Mouse (Mus musculus): ENCODE results near the gene Hes5.

Gene Hes5

GRCm38 (mm10) chr4:154943323-154944039 is 17.2 kb upstream of the Hes5 start:
- DNase-seq, result no peak

DNA sequence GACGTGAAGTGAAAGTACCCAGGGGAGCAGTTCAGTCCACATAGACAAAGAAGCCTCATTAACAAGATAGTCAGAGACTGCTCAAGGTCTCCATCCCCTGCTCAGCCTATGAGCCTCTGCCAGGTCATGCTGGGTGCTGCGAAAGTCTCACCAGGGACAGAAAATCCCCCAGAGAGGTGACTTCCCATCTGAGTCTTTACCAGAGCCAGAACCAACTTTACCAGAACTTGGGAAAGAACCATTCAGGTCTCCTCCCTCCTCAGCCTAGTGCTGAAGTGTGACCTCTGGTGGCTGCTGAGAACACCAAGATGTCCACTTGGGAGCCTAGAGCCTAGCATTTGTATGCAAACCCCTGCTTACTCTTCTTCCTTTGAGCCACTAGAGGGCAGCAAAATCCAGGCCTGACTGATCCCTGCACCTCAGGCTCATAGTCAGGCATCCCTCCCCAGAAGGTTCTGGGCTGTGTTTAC is 16.6 kb upstream of the Hes5 start:
- peak; percentile 80 to 92 for DNase-seq

- peak; percentile 57 to 76 for DNase-seq
Measured at GRCm38 (mm10) chr4:154946319-154946718, 14.4 kb upstream of the Hes5 start.

DNA sequence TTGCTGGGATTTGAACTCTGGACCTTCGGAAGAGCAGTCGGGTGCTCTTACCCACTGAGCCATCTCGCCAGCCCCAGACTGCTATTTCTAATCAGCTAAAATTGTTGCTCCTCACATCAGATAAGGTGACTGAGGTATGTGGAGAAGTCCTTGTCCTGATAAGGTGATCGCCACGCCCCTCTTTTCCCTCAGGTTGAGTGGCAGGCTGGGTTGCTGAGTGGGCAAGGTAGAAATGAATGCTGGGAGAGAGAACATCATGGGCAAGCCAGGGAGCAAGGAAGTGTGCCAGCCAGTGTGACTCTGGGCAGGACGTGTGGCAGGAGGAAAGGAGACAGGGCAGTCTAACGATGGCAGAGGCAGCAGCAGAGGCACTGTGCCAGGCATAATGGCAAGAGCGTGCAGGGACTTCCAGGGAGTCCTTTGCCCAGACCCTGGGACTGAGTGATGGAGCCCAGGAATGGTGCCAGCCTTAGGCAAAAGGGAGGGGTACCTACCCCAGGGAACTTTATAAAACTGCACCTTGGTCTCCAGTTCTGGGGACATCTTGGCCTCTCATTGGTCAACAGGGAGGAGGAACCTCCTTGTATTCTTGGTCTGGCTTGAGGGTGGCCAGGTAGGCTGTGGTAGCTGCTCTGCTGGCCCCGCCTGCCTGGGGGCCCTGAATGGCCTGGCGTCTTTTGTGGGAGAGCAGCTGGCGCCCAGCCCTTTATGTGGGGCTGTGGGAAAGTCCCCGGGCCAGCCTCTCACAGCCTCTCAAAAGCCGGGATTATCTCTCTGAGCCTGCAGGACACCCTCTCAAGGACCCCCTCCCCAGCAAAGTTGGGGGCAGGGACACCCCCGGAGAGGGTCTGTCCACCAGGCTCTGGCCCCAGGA is 12.4 kb upstream of the Hes5 start:
- DNase-seq, result no peak

DNA sequence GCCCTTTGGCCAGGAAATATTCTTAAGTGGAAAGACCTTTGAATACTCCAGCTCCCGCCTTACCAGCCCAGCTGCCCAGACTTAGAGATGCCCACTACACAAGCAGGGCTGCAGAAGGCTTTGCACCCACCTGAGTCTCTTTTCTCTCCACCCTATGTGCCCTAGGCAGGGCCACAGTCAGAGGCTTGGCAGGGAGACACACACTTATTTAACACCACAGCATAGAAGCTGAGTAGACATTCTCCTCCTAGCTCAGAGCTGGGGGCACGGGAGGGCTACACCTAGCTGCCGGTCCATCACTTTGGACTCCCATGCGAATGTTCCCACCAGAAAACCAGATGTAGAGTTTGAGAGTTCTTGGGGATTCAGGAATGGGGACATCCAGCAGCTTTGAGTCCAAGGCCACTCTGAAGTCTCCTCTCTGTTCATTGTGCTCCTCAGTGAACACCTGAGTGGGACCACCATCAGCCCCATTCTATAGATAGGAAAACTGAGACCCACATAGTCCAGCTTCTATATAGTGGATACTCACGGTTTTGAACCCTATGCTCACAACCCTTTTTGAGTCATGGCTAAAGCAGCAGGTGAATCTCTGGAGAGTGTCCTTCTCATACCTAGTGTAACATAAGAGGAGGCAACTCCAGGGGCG is 11.7 kb upstream of the Hes5 start:
- no peak for DNase-seq

DNA sequence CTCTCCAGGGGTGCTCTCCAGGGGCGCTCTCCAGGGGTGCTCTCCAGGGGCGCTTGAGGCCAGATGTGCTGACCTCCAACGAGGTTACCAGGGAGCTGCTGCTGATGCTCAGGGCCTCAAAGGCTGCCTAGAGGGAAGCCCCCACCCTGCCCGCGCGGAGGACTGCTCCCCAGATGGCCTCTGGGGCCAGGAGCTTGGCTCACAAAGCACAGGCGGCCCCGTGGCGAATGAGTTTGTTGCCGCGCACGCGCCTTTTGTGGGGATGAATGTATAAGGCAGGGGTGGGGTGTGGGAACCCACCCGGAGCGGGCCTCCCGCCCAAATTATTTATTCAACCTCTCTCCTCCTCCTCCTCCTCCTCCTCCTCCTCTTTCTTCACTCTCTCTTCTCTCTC is 11.1 kb upstream of the Hes5 start:
- DNase-seq, result no peak

DNA sequence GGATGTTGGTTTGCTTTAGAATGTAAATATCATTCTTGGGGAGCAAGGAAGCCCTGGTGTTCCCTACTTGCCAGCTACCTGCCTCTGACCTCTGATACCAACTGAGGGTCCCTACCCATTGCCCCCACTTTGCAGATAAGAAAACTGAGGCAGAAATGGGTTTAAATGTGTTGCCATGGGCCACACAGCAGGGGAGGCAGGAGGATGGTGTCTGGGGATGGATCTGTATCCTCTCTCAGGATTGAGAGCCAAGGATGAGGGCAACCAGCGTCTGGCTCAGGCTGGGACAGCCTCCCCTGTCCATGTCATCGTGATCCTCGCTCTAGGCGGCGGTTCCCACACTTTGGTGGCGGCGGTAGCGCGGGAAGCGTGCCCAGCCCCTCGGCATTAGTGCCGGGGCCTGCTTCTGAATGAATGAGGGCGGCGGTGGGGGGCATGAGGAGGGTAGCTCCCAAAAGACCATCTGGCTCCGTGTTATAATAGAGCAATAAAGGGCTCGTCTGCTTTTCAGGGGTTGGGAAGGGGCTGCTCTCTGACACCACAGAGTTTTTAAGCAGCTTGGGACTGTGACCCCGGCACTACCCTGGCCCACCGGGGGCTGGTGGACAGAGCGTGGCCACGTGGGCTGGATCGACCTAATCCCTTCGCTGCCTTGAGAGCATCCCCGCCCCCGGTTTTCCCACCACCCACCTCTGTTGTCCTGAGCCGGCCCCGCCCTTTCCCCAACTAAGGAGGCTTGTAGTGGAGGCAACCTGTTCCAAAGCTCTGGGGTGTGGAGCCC is 8.1 kb upstream of the Hes5 start:
- no peak for DNase-seq

DNA sequence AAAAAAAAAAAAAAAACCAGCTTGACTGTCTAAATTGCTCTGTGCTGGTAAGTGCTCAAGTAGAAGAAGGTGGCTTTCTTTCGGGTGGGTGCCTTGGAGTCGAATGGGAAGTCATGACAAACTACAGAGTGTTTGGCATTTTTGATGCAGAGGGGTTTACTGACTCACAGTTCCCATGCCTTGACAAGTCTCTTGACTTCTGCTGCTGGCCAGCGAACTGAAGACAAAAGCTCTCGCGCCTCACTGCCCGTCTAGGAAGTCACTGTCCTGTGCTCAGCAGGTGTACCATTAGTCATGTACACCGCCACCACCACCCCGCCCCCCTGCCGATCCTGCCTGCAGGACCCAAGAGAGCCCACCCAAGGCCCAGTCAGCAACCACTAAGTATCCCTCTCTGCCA is 4.1 kb upstream of the Hes5 start:
- no peak for DNase-seq

DNA sequence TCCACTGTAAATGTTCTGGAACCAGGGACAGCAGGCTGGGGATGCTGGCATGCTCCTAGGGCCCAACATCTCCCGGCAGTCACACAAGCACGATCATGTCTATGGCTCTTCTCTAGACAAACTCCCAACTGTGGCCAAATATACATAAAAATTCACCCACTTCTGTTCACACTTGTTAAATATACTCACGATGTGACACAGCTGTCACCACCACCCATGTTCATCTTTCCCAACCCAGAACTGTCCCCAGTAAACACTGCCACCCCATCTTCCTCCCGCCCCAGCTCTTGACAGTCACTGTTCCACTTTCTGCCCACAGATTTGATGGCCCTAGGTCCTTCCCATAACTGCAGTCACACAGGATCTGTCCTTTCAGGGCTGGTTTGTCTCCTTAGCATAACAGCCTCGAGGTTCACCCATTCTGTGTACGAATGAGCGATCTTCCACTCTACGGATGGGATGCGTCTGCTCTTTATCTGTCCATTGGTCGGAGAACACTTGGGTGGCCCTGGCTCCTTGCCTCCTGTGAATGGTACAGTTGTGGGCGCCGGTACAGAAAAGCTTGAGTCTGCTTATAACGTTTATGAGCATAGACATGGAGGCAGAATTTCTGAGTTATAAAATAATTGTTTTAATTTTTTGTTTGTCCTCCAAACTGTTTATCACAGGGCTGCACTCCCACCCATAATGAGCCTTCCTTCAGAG is 3.3 kb upstream of the Hes5 start:
- DNase-seq, result no peak

DNA sequence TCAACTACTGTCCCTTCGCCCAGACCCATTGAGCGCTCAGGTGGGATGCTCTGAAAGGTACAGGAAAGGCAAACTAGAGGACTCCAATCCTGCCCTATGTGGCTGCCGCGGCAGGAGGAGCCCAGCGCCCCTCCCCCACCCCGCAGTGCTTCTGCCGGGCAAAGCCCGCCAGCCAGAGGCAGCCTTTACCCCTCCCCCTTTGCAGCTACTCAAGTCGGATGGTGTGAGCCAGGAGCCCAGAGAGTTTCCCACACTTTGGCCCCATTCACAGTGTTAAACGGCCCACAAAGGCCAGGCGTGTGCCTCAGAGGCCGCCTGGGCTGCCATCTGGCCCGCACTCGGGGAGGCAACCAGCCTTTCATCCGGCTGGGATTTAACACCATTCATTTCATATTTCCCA is 2.6 kb upstream of the Hes5 start:
- DNase-seq, result peak; percentile 67 to 74

- DNase-seq, result no peak
Measured at GRCm38 (mm10) chr4:154958621-154959020, 2.1 kb upstream of the Hes5 start.

GRCm38 (mm10) chr4:154960021-154960689 is 568 bp upstream of the Hes5 start:
- DNase-seq, result no peak

- DNase-seq, result peak; percentile 69 to 73
Measured at GRCm38 (mm10) chr4:154961226-154961738, 559 bp downstream of the Hes5 start.

DNA sequence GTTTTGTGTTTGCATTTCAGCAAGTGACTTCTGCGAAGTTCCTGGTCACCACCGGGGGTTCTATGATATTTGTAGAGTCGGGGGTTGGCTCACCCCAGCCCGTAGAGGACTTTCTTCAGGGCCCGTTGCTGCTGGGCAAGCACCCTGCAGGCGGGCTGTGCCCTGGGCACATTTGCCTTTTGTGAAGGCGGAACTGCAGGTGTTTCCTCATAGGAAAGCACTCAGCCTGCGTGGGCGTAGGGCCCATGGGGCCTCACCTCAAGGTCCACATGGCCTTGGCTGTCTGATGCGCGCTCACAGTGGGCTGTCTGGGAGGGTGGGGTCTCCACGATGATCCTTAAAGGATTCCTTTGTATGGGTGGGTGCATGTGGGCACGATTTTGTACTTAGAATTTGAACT is 1.2 kb downstream of the Hes5 start:
- no peak for DNase-seq

- DNase-seq, result no peak
Measured at GRCm38 (mm10) chr4:154962683-154963082, 2.0 kb downstream of the Hes5 start.

DNA sequence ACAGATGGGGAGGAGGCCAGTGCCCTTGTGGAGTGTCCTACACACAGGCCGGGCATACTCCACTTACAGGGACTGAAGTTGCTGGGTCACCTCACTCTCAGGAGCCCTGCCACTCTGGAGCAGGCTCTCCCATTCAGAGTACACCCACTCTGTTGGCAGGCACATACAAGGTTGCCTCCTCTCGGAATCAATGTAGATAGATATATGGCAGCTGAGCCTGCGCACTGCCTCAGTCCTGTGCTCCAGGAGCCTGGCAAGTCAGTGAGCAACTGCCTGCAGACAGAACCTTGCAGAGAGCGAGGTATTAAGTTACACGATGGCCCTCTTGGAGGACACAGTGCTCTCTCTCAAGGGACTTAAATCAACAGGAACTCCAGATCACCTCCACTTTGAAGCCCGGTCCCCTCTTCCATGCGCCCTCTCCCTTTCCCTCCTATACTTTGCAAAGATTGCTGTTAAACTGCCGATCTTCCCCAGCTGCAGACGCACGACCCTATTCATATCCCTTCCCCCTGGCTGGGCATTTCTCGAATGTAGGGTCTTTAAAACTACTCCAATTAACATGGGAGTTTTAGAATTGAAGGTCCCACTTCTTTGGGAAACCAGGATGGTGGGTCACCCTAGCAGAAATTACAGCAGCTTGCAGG is 2.6 kb downstream of the Hes5 start:
- DNase-seq, result no peak

DNA sequence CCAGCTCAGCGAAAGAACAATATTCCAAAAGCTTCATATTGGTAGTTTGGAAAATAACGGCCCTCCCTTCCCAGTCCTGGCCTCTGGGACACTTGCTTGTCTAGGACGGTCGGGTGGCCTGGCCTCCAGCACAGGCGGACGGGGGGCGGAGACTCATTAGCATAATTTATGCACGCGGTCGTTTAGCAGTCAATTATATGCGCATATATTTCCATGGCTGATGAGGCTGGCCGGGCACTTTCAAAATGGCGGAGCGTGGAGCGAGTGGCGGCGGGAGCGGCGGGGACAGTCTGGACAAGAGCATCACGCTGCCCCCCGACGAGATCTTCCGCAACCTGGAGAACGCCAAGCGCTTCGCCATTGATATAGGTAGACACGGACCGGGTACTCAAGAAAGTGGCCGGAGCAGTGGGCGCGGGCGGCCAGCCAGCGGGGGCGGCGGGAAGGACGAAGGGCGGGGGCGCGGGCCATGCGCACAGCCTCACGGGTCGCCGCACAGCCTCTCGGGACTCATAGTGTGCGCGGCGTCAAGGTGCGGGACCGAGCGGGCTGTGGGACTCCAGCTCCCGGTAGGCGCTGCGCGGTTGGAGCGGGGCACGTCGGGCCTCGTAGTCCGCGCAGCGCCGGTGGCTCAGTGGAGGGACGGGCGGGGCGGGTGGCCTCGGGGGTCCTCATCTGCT is 3.3 kb downstream of the Hes5 start, which contains the start of gene Pank4:
Gene Pank4, plus strand, starts transcription at position 223 of the 680 bp plus-strand sequence.
- DNase-seq, result peak; percentile 95 to 96

DNA sequence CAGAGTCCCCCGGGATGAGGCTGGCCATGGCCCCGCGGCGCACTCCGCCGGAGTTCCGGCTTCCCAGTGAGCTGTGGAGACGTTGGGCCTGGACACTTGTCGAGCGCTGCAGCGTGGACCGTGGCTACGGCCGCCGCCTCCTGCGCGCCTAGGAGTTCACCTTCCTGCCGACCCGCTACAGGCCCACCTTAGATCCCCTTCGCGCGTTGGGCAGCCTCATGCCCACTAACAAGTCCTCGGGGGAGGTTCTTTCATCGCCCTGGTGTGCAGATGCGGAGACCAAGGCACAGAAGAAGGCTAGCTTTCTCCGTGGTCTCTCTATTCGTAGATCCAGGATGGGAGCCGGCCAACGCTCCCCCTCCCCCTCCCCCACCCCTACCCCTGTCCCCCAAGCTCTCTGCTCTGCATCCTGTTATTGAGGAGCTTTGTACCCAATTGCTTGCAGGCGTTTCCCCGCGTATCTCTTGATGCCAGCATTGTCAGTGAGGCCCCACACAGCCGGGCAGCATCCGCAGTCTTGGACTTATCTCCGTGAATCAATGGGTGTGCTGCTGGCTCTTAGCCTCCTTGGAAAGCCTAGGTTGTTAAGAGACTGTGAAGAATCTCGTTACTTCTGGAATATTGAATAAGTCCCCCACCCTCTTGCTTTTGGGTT is 4.0 kb downstream of the Hes5 start:
- no peak for DNase-seq

- no peak for DNase-seq
Measured at GRCm38 (mm10) chr4:154965856-154966255, 5.1 kb downstream of the Hes5 start.
